Mouse (Mus musculus) 3T3-L1 (cell line): ENCODE results near the gene Dusp2.

Experiments used
- DNase-seq: peaks from one replicate; pipeline ENCODE4 v3.0.0-alpha.2; 2015; ENCODE audit warnings: low read depth, low spot score

Dusp2 gene

GRCm38 (mm10) chr2:127323667-127324066 is 12.3 kb upstream of the Dusp2 start:
- DNase-seq: peak; percentile 81

- DNase-seq: no peak
Observed at GRCm38 (mm10) chr2:127324456-127324855, 11.5 kb upstream of the Dusp2 start.

- DNase-seq: no peak
Observed at GRCm38 (mm10) chr2:127328090-127328851, 7.7 kb upstream of the Dusp2 start.

- peak; percentile 80 for DNase-seq
Observed at GRCm38 (mm10) chr2:127332807-127333570, 3.0 kb upstream of the Dusp2 start.

GRCm38 (mm10) chr2:127333945-127334603 is 1.9 kb upstream of the Dusp2 start:
- DNase-seq: peak; percentile 23

GRCm38 (mm10) chr2:127335078-127335541 is 849 bp upstream of the Dusp2 start:
- no peak for DNase-seq

- DNase-seq: no peak
Observed at GRCm38 (mm10) chr2:127336497-127336832, 506 bp downstream of the Dusp2 start.

GRCm38 (mm10) chr2:127336885-127337284 is 926 bp downstream of the Dusp2 start:
- DNase-seq: no peak

- DNase-seq: no peak
Observed at GRCm38 (mm10) chr2:127337531-127337930, 1.6 kb downstream of the Dusp2 start.

- no peak for DNase-seq
Observed at GRCm38 (mm10) chr2:127338012-127338411, 2.1 kb downstream of the Dusp2 start.

- no peak for DNase-seq
Observed at GRCm38 (mm10) chr2:127338416-127338815, 2.5 kb downstream of the Dusp2 start, which contains the start of gene Astl. Astl (plus strand) TSS chr2:127338639.

GRCm38 (mm10) chr2:127338833-127339232 is 2.9 kb downstream of the Dusp2 start:
- DNase-seq: no peak

- DNase-seq: no peak
Observed at GRCm38 (mm10) chr2:127339262-127339661, 3.3 kb downstream of the Dusp2 start.

- peak; percentile 79 for DNase-seq
Observed at GRCm38 (mm10) chr2:127341159-127341558, 5.2 kb downstream of the Dusp2 start.

GRCm38 (mm10) chr2:127346334-127346733 is 10.4 kb downstream of the Dusp2 start:
- DNase-seq: peak; percentile 68

- DNase-seq: no peak
Observed at GRCm38 (mm10) chr2:127347147-127347985, 11.4 kb downstream of the Dusp2 start.

- DNase-seq: no peak
Observed at GRCm38 (mm10) chr2:127353881-127354280, 17.9 kb downstream of the Dusp2 start.

- peak; percentile 68 for DNase-seq
Observed at GRCm38 (mm10) chr2:127362459-127363281, 26.7 kb downstream of the Dusp2 start, which contains the start of gene Adra2b. Adra2b (plus strand) TSS chr2:127363208.

- DNase-seq: no peak
Observed at GRCm38 (mm10) chr2:127363282-127363652, 27.3 kb downstream of the Dusp2 start.

- no peak for DNase-seq
Observed at GRCm38 (mm10) chr2:127363696-127364095, 27.7 kb downstream of the Dusp2 start.
